Comparison of ENCODE assay signal across 24 mouse cellular contexts in genomic region chr1:13927964-13928363, GRCm38 (mm10).
DNase-seq lines count a peak whose midpoint lies in the region; ATAC-seq and TF ChIP-seq lines count a peak whose summit lies in the region.
"Had no signal": no experiment of that assay in that cellular context is flagged by ENCODE, and none has a peak within 500 bp of the region (broad histone marks: within the 10 kb centered on the region; RNA-seq: fewer than 3 reads in every experiment).

No protein-coding gene starts in this region.

- H3K9ac ChIP-seq in limb, embryonic 13.5 days, result no peak overlapping the region
- H3K9ac ChIP-seq: embryonic facial prominence, embryonic 13.5 days; forebrain, embryonic 13.5 days; hindbrain, embryonic 13.5 days; intestine, embryonic 15.5 days had no signal

- H3K27ac ChIP-seq in limb, embryonic 10.5 days, result no peak overlapping the region
- H3K27ac ChIP-seq in limb, embryonic 13.5 days, result no peak overlapping the region
- H3K27ac ChIP-seq in layer of hippocampus, adult 2 months, result no peak overlapping the region
- H3K27ac ChIP-seq: embryonic facial prominence, embryonic 13.5 days; forebrain, embryonic 10.5 days; forebrain, embryonic 13.5 days; gastrocnemius, adult 2 months; hindbrain, embryonic 10.5 days; hindbrain, embryonic 13.5 days; intestine, embryonic 15.5 days had no signal

- peak; percentile 69; the same call in 1 of the 2 replicates for ATAC-seq in limb, embryonic 13.5 days (ENCODE audit: low FRiP score, low read depth)
- ATAC-seq: forebrain, embryonic 13.5 days; forebrain, embryonic 16.5 days; hindbrain, embryonic 16.5 days; intestine, embryonic 15.5 days had no signal

- no peaks in the 10 kb centered on the region for H3K36me3 ChIP-seq in limb, embryonic 10.5 days
- no peaks in the 10 kb centered on the region for H3K36me3 ChIP-seq in limb, embryonic 13.5 days
- H3K36me3 ChIP-seq: embryonic facial prominence, embryonic 13.5 days; forebrain, embryonic 10.5 days; hindbrain, embryonic 10.5 days; hindbrain, embryonic 13.5 days; intestine, embryonic 15.5 days had no signal

- peaks cover 21% of the 10 kb centered on the region for H3K4me1 ChIP-seq in limb, embryonic 10.5 days
- peaks cover 20% of the 10 kb centered on the region; the same call in 1 of the 2 replicates for H3K4me1 ChIP-seq in limb, embryonic 13.5 days
- H3K4me1 ChIP-seq: embryonic facial prominence, embryonic 13.5 days; forebrain, embryonic 10.5 days; forebrain, embryonic 13.5 days; hindbrain, embryonic 10.5 days; hindbrain, embryonic 13.5 days; intestine, embryonic 15.5 days had no signal

- TF ChIP-seq CTCF in layer of hippocampus, adult 2 months (conservative IDR thresholded peaks at IDR 0.05), result no peak

- no peak overlapping the region for H3K4me2 ChIP-seq in limb, embryonic 13.5 days (replicated peaks)
- H3K4me2 ChIP-seq: embryonic facial prominence, embryonic 13.5 days; forebrain, embryonic 13.5 days; heart, embryonic 11.5 days; hindbrain, embryonic 13.5 days; intestine, embryonic 15.5 days had no signal

- DNase-seq in embryo, embryonic 11 days, result peak; percentile 19
- no peak for DNase-seq in embryo, embryonic 10.5 days (ENCODE audit: low spot score)
- DNase-seq in limb, embryonic 10.5 days (ENCODE audit: low spot score), result peak; percentile 32
- DNase-seq in layer of hippocampus, adult 2 months (ENCODE audit: low spot score in 2 of 2), result no peak
- DNase-seq in T-cell, adult 2 months (ENCODE audit: low spot score), result no peak
- DNase-seq: adrenal gland, postnatal 10 days; cerebellum, adult 11 months; cerebellum, adult 2 months; cerebellum, adult 9-11 months; cerebellum, postnatal 25 days; gastrocnemius, adult 2 months; gastrocnemius, postnatal 14 days; heart, adult 11 months; heart, postnatal 36 days had no signal

- 40% methylated on average over 2 of the region's 2 CpGs for WGBS in limb, embryonic 10.5 days
- WGBS in limb, embryonic 13.5 days, result 12% methylated on average over 2 of the region's 2 CpGs

- no peak overlapping the region for H3K4me3 ChIP-seq in limb, embryonic 10.5 days
- H3K4me3 ChIP-seq in limb, embryonic 13.5 days, result no peak overlapping the region
- H3K4me3 ChIP-seq in layer of hippocampus, adult 2 months, result no peak overlapping the region
- H3K4me3 ChIP-seq: embryonic facial prominence, embryonic 13.5 days; forebrain, embryonic 10.5 days; forebrain, embryonic 13.5 days; gastrocnemius, adult 2 months; hindbrain, embryonic 10.5 days; hindbrain, embryonic 13.5 days; intestine, embryonic 15.5 days had no signal

- H3K27me3 ChIP-seq in limb, embryonic 10.5 days (ENCODE audit: low read depth, poor library complexity, severe bottlenecking), result no peaks in the 10 kb centered on the region
- no peaks in the 10 kb centered on the region for H3K27me3 ChIP-seq in limb, embryonic 13.5 days
- H3K27me3 ChIP-seq: embryonic facial prominence, embryonic 13.5 days; forebrain, embryonic 13.5 days; intestine, embryonic 15.5 days had no signal

- H3K9me3 ChIP-seq in limb, embryonic 10.5 days (replicated peaks), result no peaks in the 10 kb centered on the region
- H3K9me3 ChIP-seq in limb, embryonic 13.5 days, result no peaks in the 10 kb centered on the region
- H3K9me3 ChIP-seq: embryonic facial prominence, embryonic 13.5 days; forebrain, embryonic 10.5 days; forebrain, embryonic 13.5 days; hindbrain, embryonic 10.5 days; hindbrain, embryonic 13.5 days; intestine, embryonic 15.5 days had no signal

Comparison
In these comparisons a context has a peak if more than half of its experiments do, and no peak if none do; other contexts are left out.
1. DNase-seq: peak in embryo, embryonic 11 days (single experiment) and limb, embryonic 10.5 days (single experiment); none in embryo, embryonic 10.5 days (single experiment), layer of hippocampus, adult 2 months (0 of 2) and T-cell, adult 2 months (single experiment).